Mouse (Mus musculus) frontal cortex, adult 2 months (tissue): ENCODE data around the gene Ppard. TPM values are rescaled to one million over a fixed set of nuclear protein-coding genes. Genes with fewer than 3 reads are reported as not detected.

Source experiments
- DNase-seq, 2 experiments: peaks; one replicate each; pipeline ENCODE4 v3.0.0; 2022; ENCODE audit warnings: low spot score in 1 of 2; ENCODE audit errors: extremely low spot score in 1 of 2
- polyA plus RNA-seq: library from polyadenylated mRNA; depleted of rRNA; stranded (reverse); fragments of >200 nt; gene quantifications from 2 replicates; pipeline ENCODE4 v1.2.3, GENCODE M21; 2012

Ppard gene
- polyA plus RNA-seq, 1 experiment, result 21.2 TPM

DNA sequence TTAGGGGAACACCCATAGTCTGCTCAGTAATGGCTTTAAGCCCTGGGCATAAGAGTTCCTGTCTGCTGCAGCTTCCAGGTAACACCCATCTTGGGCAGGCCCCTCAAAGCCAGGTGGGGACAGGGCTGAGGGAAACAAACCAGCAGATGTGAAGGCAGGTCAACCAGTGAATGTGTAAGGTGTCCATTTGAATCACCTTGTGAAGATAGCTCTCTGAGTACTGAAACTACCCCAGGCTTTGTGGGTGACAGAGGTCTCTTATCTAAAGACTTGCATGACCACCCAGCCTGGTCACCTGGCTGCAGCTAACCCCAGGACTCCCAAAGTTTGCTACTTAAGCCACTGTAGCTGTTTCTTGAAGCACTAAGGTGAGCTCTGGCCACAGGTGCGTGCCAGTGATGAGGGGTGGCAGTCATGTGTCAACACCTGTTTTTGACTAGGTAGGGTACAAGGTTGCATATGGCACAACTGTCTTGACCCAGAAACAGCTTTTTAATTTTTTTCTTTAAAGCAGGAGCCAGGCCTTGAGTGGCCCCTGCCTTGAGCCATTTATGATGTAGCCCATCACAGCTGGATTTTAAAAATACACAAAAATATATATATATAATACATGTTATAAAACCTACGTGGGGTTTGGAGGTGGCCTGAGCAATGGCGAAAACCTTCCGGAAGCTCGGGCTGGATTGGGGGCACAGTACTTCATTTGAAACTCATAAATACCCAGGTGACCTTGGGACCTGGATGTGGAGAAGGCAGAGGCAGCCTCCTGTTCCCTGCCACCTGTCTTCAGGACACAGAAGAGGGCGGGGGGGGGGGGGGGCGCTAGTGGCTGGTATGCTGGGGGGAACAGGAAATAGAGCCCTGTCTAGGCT is 99.0 kb downstream of the Ppard start:
- DNase-seq, result no peak

DNA sequence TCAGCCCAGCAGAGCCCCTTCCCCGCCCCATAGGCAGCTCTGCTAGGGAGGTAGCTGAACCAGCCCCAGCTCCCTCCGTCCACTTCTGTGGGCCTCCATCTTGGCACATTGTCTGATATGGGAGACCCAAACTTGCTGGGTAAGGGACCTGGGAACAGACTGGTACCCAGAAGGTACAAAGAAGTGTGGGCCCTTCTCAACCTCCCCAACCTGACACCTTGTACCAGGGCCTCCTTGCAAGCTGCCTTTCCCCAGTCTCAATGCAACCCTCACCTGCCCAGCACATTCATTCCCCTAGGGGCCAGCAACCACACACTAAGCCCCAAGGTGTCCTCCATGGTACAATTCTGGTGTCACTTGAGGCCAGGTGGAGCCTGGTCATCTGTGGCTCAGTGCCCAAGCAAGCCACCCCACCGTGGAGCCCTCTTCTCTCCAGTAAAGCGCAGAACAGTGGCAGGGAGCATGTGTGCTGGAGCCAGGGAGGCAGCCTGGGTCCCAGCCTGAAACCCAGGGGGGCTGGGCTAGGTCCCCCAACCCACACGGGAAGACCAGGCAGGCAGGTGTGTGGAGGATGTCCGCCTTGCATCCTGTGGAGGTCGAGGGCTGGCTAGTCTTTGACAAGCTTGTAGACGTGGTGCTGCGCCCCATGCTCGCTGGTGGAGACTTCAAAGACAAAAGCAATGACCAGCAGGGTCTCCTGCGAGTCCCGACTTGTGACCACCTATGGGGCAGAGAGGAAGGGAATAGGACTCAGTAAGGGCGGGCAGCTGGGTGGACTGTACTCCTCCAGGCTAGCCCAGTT is 99.8 kb downstream of the Ppard start:
- DNase-seq, result no peak

DNA sequence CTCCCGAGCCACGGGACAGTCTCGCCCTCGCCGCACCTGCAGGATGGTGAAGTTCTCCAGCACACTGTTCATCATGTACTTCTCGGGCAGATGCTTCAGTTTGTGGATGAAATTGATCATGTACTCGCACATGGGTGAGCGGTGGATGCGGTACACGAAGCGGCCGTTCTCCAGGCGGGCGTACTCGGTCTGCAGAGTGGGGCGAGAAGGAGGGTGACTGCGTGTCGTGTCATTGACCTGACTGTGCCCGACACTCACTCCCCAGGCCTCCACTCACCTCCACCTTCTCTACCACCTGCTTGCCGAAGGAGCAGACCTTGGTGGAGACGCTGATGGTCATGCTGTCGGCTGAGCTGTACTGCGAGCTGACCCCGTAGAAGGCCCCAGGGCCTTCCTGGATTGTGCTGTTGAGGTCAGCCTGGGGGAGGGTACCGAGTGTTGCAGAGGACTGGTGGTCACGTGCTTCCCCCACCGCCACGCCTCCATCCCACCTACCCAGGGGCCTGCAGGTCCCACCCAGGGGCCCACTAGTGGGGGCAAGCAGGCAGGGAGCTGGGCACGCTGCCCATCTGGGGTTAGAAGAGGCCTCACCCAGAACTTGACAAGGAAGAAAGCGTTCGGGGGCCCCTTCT is 100.5 kb downstream of the Ppard start:
- no peak for DNase-seq

DNA sequence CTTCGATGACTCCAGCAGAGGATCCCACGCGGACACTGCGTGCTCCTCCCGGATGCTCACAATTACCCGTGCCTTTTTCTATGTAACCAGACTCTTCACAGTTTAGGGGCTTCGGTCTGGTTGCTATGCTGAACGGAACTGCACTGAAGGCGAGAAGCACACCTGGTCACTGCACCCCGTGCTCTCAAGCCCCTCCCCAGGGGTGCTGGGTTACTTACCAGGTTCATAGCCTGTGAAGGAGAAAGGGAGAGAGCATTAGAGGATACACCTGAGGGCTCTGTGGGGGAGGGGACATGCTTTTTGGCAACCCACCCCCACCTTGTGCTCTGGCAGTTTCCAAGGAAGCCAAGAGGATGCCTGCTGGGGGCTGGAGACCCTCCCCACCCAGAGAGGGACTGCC is 102.8 kb downstream of the Ppard start:
- DNase-seq, result no peak

DNA sequence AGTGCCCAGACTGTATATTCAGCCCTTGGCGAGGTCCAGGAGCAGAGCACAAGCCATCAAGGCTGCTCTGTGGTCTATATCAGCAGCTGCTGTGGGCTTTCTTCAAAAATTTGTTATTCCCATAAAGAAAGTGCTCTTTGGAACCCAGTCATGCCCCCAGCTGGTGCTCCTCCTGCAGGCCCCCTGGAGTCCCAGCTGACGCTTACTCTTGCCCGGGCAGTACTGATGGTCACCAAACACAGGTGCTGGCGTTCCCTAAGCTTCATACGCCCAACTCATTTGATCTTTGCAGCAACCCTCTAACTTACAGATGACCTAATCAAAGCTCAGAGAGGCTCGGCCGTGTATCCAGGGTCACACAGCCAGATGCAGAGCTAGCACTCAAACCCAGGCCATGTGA is 105.0 kb downstream of the Ppard start:
- DNase-seq, result no peak

DNA sequence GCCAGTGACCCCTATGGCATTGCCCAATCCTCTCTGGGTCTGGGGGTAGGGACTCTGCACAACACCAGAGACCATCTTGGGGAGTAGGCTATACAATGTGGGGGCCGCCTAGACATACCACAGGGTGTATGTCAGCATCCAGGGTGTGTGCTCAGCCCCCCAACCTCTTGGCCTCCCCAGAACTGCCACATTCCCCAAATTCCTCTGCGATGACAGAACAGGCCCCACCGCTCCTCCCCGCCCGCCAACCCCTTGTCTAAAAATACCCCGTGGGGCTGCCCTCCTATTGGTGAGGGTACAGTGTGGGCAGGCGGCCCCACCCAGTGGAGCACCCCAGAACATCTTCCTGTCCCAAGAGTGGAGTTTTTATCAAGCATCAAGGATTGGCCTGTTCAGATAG is 108.1 kb downstream of the Ppard start:
- DNase-seq, result no peak

DNA sequence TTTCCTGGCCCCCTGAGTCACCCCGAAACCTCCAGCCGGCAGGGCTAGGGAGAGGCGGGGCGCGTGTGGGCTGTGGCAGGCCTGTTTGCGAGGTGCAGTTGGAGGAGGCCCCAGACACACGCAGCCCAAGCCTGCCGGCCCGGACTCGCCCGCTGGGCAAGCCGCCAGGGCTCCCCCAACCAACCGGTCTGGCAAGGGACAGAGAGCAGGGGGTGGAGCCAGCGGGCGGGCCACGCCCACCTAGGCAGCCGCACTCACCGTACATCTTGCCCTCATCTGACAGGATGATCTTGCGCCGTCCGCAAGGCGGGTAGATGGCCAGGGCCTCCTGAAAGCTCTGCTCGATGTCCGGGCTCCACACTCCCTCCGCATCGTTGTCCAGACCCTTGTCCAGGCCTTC is 108.6 kb downstream of the Ppard start:
- DNase-seq, result peak in 1 of 2 experiments; percentile 46

DNA sequence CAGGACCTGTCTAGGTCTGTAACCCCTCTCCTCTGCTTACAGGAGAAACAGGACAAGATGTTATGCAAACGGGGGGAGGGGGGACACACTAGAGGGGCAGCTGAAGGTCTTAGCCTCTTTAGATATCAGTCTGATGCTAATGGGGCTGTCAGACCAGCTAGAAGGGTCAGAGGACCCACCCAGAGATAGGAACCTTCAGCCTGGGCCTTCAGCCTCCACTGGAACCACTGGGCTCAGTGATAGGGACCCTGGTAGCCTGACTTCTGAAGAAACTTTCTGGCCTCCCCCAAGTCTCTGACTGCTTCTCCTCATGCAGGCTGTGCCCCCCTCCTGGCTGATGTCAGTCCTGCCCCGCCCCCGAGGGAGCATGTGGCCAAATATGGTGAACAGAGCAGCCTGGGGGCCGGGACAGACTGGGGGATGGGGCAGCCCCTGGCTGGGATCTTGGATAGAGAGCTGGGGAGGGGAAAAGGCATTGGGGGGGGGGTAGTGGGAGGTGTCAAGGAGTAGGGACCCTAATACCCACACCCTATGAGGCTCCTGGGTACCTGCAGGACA is 111.6 kb downstream of the Ppard start:
- DNase-seq, result no peak

DNA sequence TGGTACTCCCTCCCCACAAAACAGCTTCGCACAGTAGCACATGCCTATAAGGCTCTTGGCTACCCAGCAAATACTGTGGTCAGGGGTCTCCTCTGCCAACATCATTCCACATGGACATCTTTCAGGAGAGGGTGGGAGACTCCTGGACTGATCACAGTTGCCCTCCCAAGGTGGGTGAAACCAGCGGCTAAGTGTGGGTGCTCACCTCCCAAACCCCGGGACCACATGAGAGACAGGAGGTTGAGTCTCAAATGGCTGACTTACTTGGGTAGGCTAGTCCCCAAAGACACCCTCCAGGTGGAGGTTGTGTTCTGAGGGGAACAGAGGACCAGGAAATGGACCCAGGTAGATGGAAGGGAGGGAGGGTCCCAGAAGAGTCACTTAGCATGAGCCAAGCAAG is 112.2 kb downstream of the Ppard start:
- DNase-seq, result no peak

DNA sequence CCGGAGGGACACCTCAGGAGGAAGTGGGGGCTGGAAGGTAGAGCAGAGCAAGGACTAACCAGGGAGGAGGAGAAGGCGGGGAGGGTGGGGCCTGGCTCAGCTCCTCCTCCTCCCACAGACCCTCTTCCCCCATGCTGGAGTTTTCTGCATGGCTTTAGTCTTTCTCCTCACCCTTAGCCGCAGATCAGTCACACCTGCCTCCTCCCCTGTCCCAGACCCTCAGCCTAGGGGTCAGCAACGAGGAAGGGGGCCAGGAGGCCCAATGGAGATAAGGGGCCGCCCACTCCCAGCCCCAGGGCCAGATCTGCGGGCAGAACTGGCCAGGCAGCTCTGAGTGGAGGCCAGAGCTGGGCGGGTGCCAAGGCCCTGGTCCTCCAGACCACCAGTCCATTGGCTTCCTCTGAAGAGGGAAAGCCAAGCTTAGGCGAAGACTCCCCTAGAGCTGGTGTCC is 112.8 kb downstream of the Ppard start:
- no peak for DNase-seq

DNA sequence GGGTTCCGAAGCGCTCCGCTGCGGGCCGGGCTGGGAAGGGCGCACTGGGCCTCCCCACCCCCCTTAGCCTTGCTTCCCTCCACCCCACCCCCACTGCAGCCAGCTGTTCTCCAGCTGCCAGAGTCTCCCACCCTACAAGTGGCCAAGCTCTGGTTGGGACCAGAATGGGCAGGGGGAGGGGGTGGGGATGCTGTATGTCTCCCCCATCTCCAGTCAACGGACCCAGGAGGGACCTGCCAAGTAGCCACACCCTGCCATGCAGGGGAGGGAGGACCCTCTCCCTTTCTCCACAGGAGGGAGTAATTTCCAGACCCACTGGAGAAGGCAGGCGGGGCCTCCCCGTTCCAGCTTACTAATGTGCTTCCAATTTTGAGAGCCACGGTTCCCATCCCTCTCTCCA is 113.4 kb downstream of the Ppard start:
- no peak for DNase-seq

DNA sequence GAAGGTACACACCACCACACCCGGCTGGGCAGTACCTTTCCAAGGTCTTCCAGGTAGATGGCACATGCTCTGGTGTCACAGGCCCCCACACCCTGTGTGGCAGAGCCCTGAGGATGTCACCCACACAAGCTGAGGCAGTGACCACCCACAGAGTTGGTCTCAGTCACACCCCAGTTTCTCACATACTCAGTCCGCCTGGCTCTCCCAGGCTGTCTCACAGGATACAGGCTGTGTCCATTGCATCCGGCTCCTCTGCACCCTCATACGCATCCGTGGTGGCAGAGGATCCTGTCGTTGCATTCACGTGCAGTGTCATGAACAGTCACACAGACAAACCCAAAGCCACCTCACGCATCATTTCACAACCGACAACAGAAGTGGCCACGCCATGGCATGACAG is 114.8 kb downstream of the Ppard start:
- no peak for DNase-seq

DNA sequence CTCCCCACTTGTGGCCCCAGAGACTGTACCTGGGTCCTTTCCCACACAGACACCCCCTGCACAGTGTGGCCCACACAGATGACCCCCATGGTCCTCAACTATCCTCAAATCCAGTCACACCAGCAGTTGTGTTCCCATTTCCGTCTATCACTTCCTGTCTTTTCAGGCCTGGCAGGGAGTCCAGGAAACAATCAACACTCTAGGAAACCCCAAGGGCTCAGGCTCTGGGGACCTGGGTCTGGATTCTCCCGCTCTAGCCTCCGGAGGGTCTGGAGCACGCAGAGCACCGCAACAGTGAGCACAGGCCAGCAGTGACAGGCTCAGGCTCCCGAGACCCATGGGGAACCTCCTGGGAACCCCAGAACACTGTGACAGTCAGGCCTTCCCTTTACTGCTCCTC is 115.7 kb downstream of the Ppard start:
- DNase-seq, result no peak

DNA sequence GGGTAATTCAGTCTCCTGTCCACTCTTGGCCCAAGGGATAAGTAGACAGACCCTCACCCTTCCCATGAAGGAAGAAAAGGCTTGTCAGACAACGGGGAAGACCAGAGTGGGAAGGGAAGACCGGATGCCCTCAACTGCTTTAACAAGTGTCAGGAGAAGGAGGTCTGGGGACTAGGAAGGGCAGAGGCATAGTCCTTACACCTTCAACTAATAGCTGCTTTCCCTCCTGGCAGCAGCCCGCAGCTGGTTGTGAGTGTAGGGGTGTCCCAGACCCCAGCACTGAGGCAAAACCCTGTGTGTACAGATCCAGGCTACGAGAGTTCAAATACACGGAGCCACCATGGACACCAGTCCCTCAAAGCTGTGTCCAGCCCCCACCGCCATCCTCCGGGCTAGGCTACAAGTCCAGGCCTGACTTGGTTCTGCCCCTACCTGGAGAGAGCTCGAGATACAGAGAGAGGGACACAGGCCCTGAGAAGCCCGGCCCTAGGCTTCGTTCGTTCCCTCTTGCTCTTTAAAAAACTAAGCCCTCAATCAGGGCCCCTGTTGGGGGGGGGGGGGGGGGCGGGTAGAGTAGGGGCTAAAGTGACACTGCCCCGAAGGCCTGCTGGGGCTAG is 116.9 kb downstream of the Ppard start:
- no peak for DNase-seq

DNA sequence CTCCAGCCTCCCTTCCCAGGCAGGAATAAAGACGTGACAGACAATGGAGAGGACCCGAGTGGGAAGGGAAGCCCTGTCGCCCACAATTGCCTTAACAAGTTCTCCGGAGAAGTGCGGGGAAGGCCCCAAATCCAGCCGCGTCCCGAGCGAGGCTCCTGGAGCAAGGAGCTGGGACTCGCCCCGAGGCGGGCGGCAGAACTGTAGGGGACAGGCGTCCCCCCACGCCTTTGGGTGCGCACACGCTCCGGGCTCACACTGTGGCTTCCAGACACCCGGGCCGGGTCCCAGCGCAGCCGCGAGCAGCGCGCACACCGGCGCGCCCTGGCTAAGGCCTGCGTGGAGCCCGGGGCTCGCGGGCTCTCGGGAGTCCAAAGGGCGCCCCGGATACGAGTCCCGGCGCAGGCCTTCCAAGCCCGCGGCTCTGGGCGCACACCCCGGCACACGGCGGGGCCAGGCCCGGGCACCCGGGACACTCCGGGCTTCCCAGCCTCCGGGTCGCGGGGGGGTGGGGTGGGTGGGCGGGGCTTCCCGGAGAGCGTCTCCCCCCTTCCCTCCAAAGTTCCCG is 117.5 kb downstream of the Ppard start:
- no peak for DNase-seq

DNA sequence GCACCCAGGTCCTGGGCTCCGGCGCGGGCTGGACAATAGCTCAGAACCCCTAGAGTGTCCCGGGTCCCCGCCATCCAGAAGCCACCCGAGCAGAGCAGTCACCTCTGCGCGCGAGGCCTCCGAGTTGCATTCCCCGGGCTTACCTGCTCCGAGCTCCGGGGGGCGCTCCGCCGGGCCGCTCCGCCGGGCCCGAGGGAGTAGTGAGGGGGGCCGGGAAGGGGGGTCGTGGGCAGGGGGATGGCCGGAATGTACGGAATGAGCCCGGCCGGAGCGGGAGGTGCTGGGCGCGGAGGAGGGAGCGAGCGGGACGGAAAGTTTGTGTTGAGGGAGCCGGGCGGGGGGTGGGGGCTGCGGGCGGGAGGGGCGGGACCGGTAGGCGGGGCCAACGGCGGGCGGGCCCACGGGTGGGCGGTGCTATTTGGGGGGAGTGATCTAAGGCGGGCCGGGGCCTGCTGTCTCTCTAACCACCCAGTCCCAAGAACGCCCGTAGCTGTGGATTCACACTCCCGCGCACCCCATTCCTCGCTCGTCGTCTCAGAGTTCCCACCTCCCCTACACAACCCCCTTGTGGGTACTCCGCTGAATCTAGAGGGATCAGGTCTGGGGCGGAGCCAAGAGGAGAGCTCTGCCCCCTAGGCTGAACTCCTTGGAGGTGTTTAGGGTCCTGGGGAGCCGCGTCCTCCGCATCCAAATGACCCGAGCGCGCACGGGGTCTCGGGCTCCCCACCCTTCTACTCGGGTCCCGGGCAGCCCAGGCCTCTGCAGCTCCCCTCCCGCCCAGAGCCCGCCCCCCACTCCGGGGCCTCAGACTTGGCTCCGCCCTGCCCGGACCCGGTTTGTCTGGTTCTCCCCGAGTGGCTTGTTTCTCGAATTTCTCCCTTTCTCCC is 118.2 kb downstream of the Ppard start, which contains the start of gene Tead3:
Gene Tead3 (minus strand): TSS at position 352 of the 887 bp plus-strand sequence.
- no peak for DNase-seq
